Mouse (Mus musculus) ES-Bruce4 (cell line): ENCODE results near the gene Dnajb12.

ENCODE experiments used
- CTCF ChIP-seq: IDR thresholded peaks from one replicate; pipeline ENCODE4 v1.8.1; 2011; ENCODE audit warnings: low read depth, low read length
- POLR2A ChIP-seq: IDR thresholded peaks from one replicate; pipeline ENCODE4 v1.8.1; 2011; ENCODE audit warnings: low read length; ENCODE audit not compliant: insufficient read depth

DNA sequence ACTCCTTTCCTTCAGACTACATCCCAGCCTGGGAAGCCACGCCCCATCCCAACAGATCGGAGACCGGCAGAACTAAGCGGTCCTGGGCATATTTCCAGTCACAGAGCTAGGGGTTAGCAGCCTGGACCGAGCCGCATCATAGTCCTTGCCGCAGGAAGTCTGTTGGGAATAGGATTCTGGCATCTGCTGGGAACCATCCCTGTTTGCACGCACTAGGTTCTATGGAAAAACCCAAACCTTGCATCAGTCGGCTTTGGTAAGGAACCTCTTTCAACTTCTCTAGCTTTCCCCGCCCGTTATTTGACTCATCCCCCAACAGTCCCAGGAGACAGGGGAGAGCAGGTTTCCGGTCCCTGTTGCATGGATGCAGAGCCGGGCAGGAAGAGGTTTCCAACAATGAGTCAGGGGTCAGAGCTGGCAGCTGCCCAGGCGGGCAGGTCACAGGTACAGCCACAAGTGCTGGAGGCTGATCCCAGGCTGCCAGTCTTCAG lies 30.0 kb downstream of the Dnajb12 start:
- TF ChIP-seq CTCF, result no peak
- no peak for TF ChIP-seq POLR2A
